Mouse (Mus musculus) limb, embryonic 14.5 days (tissue): ENCODE data around the gene Prkaa2. TPM values are rescaled to one million over a fixed set of nuclear protein-coding genes. Genes with fewer than 3 reads are reported as not detected.

ENCODE experiments used
- ATAC-seq: fragments of 200-750 bp; cut with Nextera tagmentation; 2 replicates; pipeline ENCODE4 v1.8.0; 2017; ENCODE audit warnings: low read depth, moderate number of reproducible peaks, moderate TSS enrichment; ENCODE audit not compliant: low FRiP score
- DNase-seq: peaks from one replicate; pipeline ENCODE4 v3.0.0-alpha.2; 2015; ENCODE audit warnings: low spot score
- H3K27ac ChIP-seq: fragments of 300-500 bp; sonication (generic); replicated peaks from 2 replicates; pipeline ENCODE4 v1.5.1; 2014; ENCODE audit warnings: low read depth, mild to moderate bottlenecking, low read length, moderate library complexity, mixed read lengths
- H3K27me3 ChIP-seq: fragments of 300-500 bp; sonication (generic); 2 replicates; pipeline ENCODE4 v1.6.1; 2014; ENCODE audit warnings: low read length, mixed read lengths; ENCODE audit not compliant: control insufficient read depth, insufficient read depth
- H3K36me3 ChIP-seq: fragments of 300-500 bp; sonication (generic); 2 replicates; pipeline ENCODE4 v1.6.1; 2014; ENCODE audit warnings: mild to moderate bottlenecking, low read length, moderate library complexity, mixed read lengths; ENCODE audit not compliant: control insufficient read depth, insufficient read depth
- H3K4me1 ChIP-seq: fragments of 300-500 bp; sonication (generic); 2 replicates; pipeline ENCODE4 v1.6.1; 2014; ENCODE audit warnings: antibody characterized with exemption, low read length, mixed read lengths; ENCODE audit not compliant: control insufficient read depth, insufficient read depth
- H3K4me2 ChIP-seq: fragments of 300-500 bp; sonication (generic); replicated peaks from 2 replicates; pipeline ENCODE4 v1.6.1; 2014; ENCODE audit warnings: low read depth, mild to moderate bottlenecking, low read length, moderate library complexity; ENCODE audit not compliant: severe bottlenecking
- H3K4me3 ChIP-seq: fragments of 300-500 bp; sonication (generic); replicated peaks from 2 replicates; pipeline ENCODE4 v1.5.1; 2014; ENCODE audit warnings: low read length
- H3K9ac ChIP-seq: fragments of 300-500 bp; sonication (generic); 2 replicates; pipeline ENCODE4 v1.6.1; 2014; ENCODE audit warnings: mild to moderate bottlenecking, low read depth, low read length, moderate library complexity; ENCODE audit not compliant: severe bottlenecking
- H3K9me3 ChIP-seq: fragments of 300-500 bp; sonication (generic); 2 replicates; pipeline ENCODE4 v1.6.1; 2016; ENCODE audit warnings: low read length; ENCODE audit not compliant: control insufficient read depth
- POLR2A ChIP-seq: fragments of 200-500 bp; IDR thresholded peaks from 2 replicates; pipeline ENCODE4 v1.8.0; 2012; ENCODE audit warnings: inconsistent platforms, mild to moderate bottlenecking, moderate library complexity, borderline replicate concordance; ENCODE audit not compliant: insufficient read depth, insufficient read length; ENCODE audit errors: extremely low read depth
- WGBS: fragments of 180-500 bp; shearing (Covaris S2); extraction: QIAGEN DNeasy Blood & Tissue Kit; methylation state at CpG from one replicate; pipeline ENCODE4 v1.1.7; 2014; 5-methylcytosine and 5-hydroxymethylcytosine counted together
- polyA plus RNA-seq, 2 experiments: library from polyadenylated mRNA; depleted of rRNA in 1 of 2; stranded (reverse) in 1 of 2; unstranded in 1 of 2; fragments of >200 nt; fragmentation: Nextera tagmentation in 1 of 2; extraction: Ambion mirVana in 1 of 2; gene quantifications; 2 replicates each; pipeline versions ENCODE4 v1.2.1 to v1.2.3; 2012 to 2014

The Prkaa2 gene
- polyA plus RNA-seq, 2 experiments = 1.2 to 1.7 TPM

- peak within 1 kb of the TSS; percentile 68 for H3K4me2 ChIP-seq
- under 1% methylated on average over 63 of the region's 77 CpGs for WGBS
- H3K9ac ChIP-seq = peak within 1 kb of the TSS; percentile 97
- ATAC-seq (peak; percentile 90), DNase-seq (peak; percentile 93)
- peaks cover 18% of the 10 kb centered on the region for H3K4me1 ChIP-seq
- peak within 1 kb of the TSS; percentile 91 for H3K4me3 ChIP-seq
- peak within 1 kb of the TSS; percentile 99 for H3K27ac ChIP-seq
- TF ChIP-seq POLR2A = peak; percentile 98
- H3K9me3 ChIP-seq = no peaks in the 10 kb centered on the region
- peaks cover 12% of the 10 kb centered on the region for H3K36me3 ChIP-seq
- H3K27me3 ChIP-seq = no peaks in the 10 kb centered on the region
These were observed 47.8 kb upstream of the Prkaa2 start, which contains the start of gene Plpp3 for GRCm38 (mm10) chr4:105157276-105158168. Gene Plpp3 (plus strand): TSS chr4:105157347.

DNA sequence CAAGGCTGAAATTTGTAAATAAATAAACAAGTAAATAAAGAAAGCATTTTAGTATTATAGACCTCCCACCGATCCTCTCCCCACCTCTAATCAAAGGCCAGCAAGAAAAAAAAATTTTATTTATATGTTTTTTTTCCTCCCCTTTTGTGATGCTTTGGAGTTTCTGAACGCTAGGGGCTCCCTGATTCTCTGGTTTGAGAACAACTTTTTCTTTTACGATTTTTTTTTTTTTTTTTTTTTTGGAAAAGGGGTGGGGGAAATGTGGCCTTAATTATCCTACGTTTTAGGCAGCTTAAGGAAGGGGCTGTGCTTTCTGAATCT, 47.2 kb upstream of the Prkaa2 start:
- peak overlapping the region; percentile 97; the same call in 1 of the 2 replicates for H3K9ac ChIP-seq
- peak overlapping the region; percentile 91 for H3K4me3 ChIP-seq
- H3K9me3 ChIP-seq = no peaks in the 10 kb centered on the region
- peak overlapping the region; percentile 68; the same call in 1 of the 2 replicates for H3K4me2 ChIP-seq
- peaks cover 9% of the 10 kb centered on the region for H3K36me3 ChIP-seq
- H3K4me1 ChIP-seq = peaks cover 17% of the 10 kb centered on the region
- WGBS = under 1% methylated on average over 4 of the region's 4 CpGs
- no peak for TF ChIP-seq POLR2A
- no peak overlapping the region for H3K27ac ChIP-seq
- DNase-seq = no peak
- no peak for ATAC-seq
- no peaks in the 10 kb centered on the region for H3K27me3 ChIP-seq

GRCm38 (mm10) chr4:105156281-105156680, 46.6 kb upstream of the Prkaa2 start:
- Histone ChIP-seq H3K27me3 (no peaks in the 10 kb centered on the region), H3K27ac (no peak overlapping the region), H3K4me3 (no peak overlapping the region), H3K36me3 (peaks cover 3% of the 10 kb centered on the region), H3K9ac (no peak overlapping the region), H3K4me1 (peaks cover 12% of the 10 kb centered on the region), H3K4me2 (no peak overlapping the region; the same call in 1 of the 2 replicates), H3K9me3 (no peaks in the 10 kb centered on the region)
- ATAC-seq (no peak), DNase-seq (no peak)
- 60% methylated on average over 7 of the region's 7 CpGs for WGBS
- TF ChIP-seq POLR2A = no peak

DNA sequence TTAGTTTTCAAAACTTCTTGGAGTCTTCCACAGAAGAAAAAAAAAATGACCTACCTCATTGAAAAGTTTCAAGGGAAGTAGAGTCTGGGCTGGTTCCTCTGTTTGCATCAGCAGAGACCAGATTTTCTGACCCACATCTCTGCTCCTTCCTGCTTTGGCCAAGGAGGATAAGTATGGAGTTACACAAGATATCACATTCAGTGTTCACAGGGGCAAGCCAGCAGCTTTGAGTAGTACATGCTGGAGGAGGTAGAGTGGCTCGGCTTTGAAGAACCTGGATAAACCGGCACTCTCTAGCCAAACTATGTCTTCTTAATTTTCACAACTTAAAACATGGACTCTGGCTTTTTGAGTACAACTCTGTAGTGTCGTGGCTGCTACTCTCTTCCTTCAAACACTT, 43.5 kb upstream of the Prkaa2 start:
- TF ChIP-seq POLR2A = no peak
- Histone ChIP-seq H3K4me2 (no peak overlapping the region), H3K36me3 (no peaks in the 10 kb centered on the region), H3K9me3 (no peaks in the 10 kb centered on the region), H3K4me3 (no peak overlapping the region), H3K4me1 (peaks cover 4% of the 10 kb centered on the region; the same call in 1 of the 2 replicates), H3K27ac (no peak overlapping the region), H3K9ac (no peak overlapping the region), H3K27me3 (no peaks in the 10 kb centered on the region)
- DNase-seq = no peak
- 57% methylated on average over 3 of the region's 3 CpGs for WGBS
- ATAC-seq = no peak

DNA sequence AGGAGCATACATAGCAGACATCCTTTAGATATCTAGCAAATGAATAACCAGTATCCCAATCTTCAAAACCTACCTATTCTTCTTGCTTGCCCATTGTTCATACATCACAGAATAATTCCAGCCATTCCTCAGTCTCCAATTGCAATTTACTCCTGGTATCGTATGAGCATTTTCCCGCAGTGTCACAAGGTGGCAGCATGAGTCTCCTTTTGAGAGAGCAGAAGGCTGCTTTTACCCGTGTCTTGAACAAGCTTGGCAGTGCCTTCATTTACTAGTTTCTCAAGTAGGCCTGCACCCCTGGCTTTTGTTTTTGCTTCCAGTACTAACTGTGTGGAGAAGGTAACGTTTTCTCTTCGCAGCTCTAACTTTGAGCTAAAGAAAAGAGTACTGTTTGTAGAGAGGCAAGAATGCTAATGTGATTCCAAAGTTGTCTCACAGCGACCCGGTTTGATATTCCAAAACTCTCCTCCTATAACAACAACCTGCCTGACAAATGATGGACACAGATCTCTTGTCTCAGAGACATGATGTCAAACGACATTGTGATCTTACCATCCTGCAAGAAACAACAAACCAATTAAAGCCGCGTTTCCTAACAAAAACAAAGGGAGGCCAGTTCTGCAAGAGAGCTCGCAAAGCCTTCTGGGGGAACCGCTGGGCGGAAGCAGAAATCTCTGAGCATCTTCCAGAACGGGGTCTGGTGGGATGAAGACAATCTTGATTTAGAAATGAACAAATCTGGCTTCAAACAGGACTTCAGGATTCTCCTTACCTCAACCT, 42.4 kb upstream of the Prkaa2 start:
- Histone ChIP-seq H3K9ac (no peak overlapping the region), H3K4me3 (no peak overlapping the region), H3K9me3 (no peaks in the 10 kb centered on the region), H3K27me3 (no peaks in the 10 kb centered on the region), H3K4me2 (no peak overlapping the region), H3K36me3 (no peaks in the 10 kb centered on the region), H3K4me1 (peaks cover 4% of the 10 kb centered on the region; the same call in 1 of the 2 replicates), H3K27ac (no peak overlapping the region)
- 45% methylated on average over 14 of the region's 14 CpGs for WGBS
- ATAC-seq (no peak), DNase-seq (peak; percentile 85)
- TF ChIP-seq POLR2A = no peak
